Mouse (Mus musculus): ENCODE measurements at regions not wholly inside any gene's neighbourhood (a gene's known extent, or its start where the extent isn't known, plus 50 kb on each side); places are given as distances from the start of the nearest gene placed in this dataset.

DNA sequence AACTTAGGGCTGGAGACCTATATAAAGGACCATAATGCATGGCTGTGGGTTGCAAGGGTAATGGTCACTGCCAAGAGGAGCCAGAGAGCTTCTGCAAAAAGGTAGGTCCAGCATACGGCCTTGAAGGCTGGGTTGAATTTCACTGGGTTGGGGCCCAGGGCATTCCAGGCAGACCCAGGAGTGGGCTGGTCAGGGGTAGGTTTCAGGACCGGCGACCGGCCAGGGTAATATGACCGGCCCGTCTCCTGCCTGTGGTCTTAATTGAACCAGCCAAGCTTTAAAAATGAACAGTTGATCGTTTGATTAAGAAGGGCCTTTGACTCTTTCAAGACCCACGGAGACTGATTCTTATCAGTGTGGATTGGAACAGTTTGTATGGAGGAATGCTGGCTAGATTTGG is 171.9 kb downstream of the Emx2 start:
- H3K9ac ChIP-seq (ENCODE audit: low read length) = no peak overlapping the region
- H3K36me3 ChIP-seq (ENCODE audit: control insufficient read depth, insufficient read depth, low read length) = no peaks in the 10 kb centered on the region
- H3K4me3 ChIP-seq (ENCODE audit: low read depth, low read length) = no peak overlapping the region
- no peak overlapping the region for H3K4me2 ChIP-seq (replicated peaks; ENCODE audit: low read depth)
- H3K9me3 ChIP-seq (ENCODE audit: control insufficient read depth, low read length) = no peaks in the 10 kb centered on the region
- no peaks in the 10 kb centered on the region for H3K4me1 ChIP-seq (replicated peaks; ENCODE audit: control insufficient read depth, insufficient read depth)
- no peak overlapping the region for H3K27ac ChIP-seq (replicated peaks)
- WGBS = 80% methylated on average over 8 of the region's 8 CpGs
- DNase-seq (ENCODE audit: low spot score) = no peak
- ATAC-seq (ENCODE audit: low FRiP score, low TSS enrichment) = no peak
- no peaks in the 10 kb centered on the region for H3K27me3 ChIP-seq (ENCODE audit: control insufficient read depth, insufficient read depth, low read length)
- TF ChIP-seq EP300 (optimal IDR thresholded peaks at IDR 0.05) = no peak
- TF ChIP-seq CTCF (IDR thresholded peaks at IDR 0.05; ENCODE audit: low read depth) = no peak

DNA sequence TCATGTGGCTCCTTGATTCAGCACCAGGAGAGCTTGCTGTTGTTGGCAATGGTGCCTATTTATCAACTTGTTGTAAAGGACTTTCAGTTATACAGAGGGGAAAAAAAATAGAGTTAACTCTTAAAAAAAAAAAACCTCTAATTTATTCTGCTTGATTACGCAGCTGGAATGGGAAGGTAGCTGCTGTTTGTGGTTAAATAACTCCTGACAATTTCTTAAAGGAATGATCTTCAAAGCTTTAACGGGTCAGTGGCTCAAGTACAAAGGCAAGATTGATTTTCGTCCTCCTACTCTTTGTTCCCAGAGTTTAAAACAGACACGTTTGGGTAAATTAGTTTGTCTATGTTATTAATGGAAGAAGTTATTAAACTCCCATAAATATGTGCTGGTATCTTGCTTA is 172.5 kb downstream of the Emx2 start:
- no peaks in the 10 kb centered on the region for H3K4me1 ChIP-seq (replicated peaks; ENCODE audit: control insufficient read depth, insufficient read depth)
- 46% methylated on average over 4 of the region's 4 CpGs for WGBS
- H3K4me2 ChIP-seq (replicated peaks; ENCODE audit: low read depth) = no peak overlapping the region
- TF ChIP-seq EP300 (optimal IDR thresholded peaks at IDR 0.05) (no peak), CTCF (IDR thresholded peaks at IDR 0.05; ENCODE audit: low read depth) (no peak)
- H3K9ac ChIP-seq (ENCODE audit: low read length) = no peak overlapping the region
- no peak overlapping the region for H3K4me3 ChIP-seq (ENCODE audit: low read depth, low read length)
- DNase-seq (ENCODE audit: low spot score) = no peak
- no peaks in the 10 kb centered on the region for H3K36me3 ChIP-seq (ENCODE audit: control insufficient read depth, insufficient read depth, low read length)
- H3K27ac ChIP-seq (replicated peaks) = no peak overlapping the region
- no peaks in the 10 kb centered on the region for H3K27me3 ChIP-seq (ENCODE audit: control insufficient read depth, insufficient read depth, low read length)
- H3K9me3 ChIP-seq (ENCODE audit: control insufficient read depth, low read length) = no peaks in the 10 kb centered on the region
- no peak for ATAC-seq (ENCODE audit: low FRiP score, low TSS enrichment)

DNA sequence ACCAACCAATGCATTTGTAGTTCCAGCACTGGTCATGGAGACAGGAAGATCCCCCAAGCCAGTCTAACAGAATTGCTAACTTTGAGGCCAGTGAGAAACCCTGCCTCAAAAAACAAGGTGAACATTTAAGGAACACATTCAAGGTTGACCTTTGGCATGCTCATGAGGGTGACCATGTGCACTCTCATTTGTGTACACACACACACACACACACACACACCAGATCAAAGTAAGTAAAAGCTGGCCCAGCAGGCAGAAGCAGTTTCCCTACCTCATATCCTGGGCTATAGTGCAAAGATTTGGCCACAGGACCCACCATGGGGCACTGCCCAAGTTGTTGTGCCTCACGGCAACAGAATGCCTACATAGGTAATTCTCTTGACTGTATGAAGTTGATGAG is 173.4 kb downstream of the Emx2 start:
- H3K4me2 ChIP-seq (replicated peaks; ENCODE audit: low read depth) = no peak overlapping the region
- ATAC-seq (ENCODE audit: low FRiP score, low TSS enrichment) = no peak
- no peak overlapping the region for H3K27ac ChIP-seq (replicated peaks)

DNA sequence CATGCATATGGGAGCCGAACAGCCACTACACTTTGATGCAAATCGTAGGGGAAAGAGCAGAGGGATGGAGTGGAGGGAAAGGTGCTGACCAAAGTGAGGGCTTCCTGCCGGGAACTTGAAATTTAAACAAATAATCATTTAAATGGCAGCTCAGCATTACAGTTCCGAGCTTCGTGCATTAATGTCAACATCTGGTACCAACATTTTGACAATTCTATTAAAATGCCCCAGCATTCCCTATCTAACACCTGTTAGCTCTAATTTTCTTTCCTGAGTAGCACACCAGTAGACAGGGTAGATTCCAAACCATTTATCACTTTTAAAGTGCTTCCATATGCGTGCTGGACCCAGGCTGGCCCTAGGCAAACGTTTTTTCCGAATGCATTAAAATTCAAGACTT is 178.1 kb downstream of the Emx2 start:
- Histone ChIP-seq H3K36me3 (ENCODE audit: control insufficient read depth, insufficient read depth, low read length) (no peaks in the 10 kb centered on the region), H3K9me3 (ENCODE audit: control insufficient read depth, low read length) (no peaks in the 10 kb centered on the region), H3K27me3 (ENCODE audit: control insufficient read depth, insufficient read depth, low read length) (no peaks in the 10 kb centered on the region), H3K27ac (replicated peaks) (no peak overlapping the region), H3K4me1 (replicated peaks; ENCODE audit: control insufficient read depth, insufficient read depth) (no peaks in the 10 kb centered on the region), H3K4me2 (replicated peaks; ENCODE audit: low read depth) (no peak overlapping the region), H3K4me3 (ENCODE audit: low read depth, low read length) (no peak overlapping the region), H3K9ac (ENCODE audit: low read length) (no peak overlapping the region)
- DNase-seq (ENCODE audit: low spot score) (no peak), ATAC-seq (ENCODE audit: low FRiP score, low TSS enrichment) (no peak)
- WGBS = 41% methylated on average over 8 of the region's 8 CpGs
- TF ChIP-seq EP300 (optimal IDR thresholded peaks at IDR 0.05) (no peak), CTCF (IDR thresholded peaks at IDR 0.05; ENCODE audit: low read depth) (no peak)

More for the DNA sequence above, 173.4 kb downstream of the Emx2 start:
- no peak for DNase-seq (ENCODE audit: low spot score)
- TF ChIP-seq CTCF (IDR thresholded peaks at IDR 0.05; ENCODE audit: low read depth) (no peak), EP300 (optimal IDR thresholded peaks at IDR 0.05) (no peak)
- Histone ChIP-seq H3K9me3 (ENCODE audit: control insufficient read depth, low read length) (no peaks in the 10 kb centered on the region), H3K9ac (ENCODE audit: low read length) (no peak overlapping the region), H3K36me3 (ENCODE audit: control insufficient read depth, insufficient read depth, low read length) (no peaks in the 10 kb centered on the region), H3K4me3 (ENCODE audit: low read depth, low read length) (no peak overlapping the region), H3K4me1 (replicated peaks; ENCODE audit: control insufficient read depth, insufficient read depth) (no peaks in the 10 kb centered on the region), H3K27me3 (ENCODE audit: control insufficient read depth, insufficient read depth, low read length) (no peaks in the 10 kb centered on the region)
- 84% methylated on average over 1 of the region's 1 CpGs for WGBS

GRCm38 (mm10) chr19:59642606-59643005 is 184.4 kb downstream of the Emx2 start:
- Histone ChIP-seq H3K4me1 (replicated peaks; ENCODE audit: control insufficient read depth, insufficient read depth) (no peaks in the 10 kb centered on the region), H3K4me3 (ENCODE audit: low read depth, low read length) (no peak overlapping the region), H3K9me3 (ENCODE audit: control insufficient read depth, low read length) (no peaks in the 10 kb centered on the region), H3K27ac (replicated peaks) (no peak overlapping the region), H3K4me2 (replicated peaks; ENCODE audit: low read depth) (no peak overlapping the region), H3K27me3 (ENCODE audit: control insufficient read depth, insufficient read depth, low read length) (no peaks in the 10 kb centered on the region), H3K36me3 (ENCODE audit: control insufficient read depth, insufficient read depth, low read length) (no peaks in the 10 kb centered on the region), H3K9ac (ENCODE audit: low read length) (no peak overlapping the region)
- no peak for DNase-seq (ENCODE audit: low spot score)
- ATAC-seq (ENCODE audit: low FRiP score, low TSS enrichment) = no peak
- 79% methylated on average over 3 of the region's 3 CpGs for WGBS
- no peak for TF ChIP-seq CTCF (IDR thresholded peaks at IDR 0.05; ENCODE audit: low read depth)
- TF ChIP-seq EP300 (optimal IDR thresholded peaks at IDR 0.05) = no peak

DNA sequence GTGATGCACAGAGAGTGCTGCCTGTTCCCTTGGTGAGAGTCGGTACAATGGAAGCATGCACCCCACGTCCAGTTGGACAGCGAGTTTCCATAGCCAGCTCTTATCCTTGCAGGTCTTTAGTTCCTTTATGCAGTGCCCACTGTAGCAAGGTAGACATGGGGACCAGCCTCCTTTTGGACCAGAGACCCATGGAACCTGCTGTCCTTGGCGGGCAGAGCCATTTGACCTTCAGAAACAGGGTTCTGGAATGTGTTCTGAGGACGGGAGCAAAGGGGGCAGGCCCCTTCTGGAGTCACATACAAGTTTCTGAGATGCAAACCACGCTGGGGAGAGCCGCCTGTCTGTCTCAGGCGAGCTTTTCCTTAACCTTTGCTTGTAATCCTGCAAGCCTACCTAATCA is 188.1 kb downstream of the Emx2 start:
- no peak for ATAC-seq (ENCODE audit: low FRiP score, low TSS enrichment)
- H3K4me3 ChIP-seq (ENCODE audit: low read depth, low read length) = no peak overlapping the region
- WGBS = 80% methylated on average over 8 of the region's 8 CpGs

More for the DNA sequence above, 188.1 kb downstream of the Emx2 start:
- Histone ChIP-seq H3K27ac (replicated peaks) (no peak overlapping the region), H3K36me3 (ENCODE audit: control insufficient read depth, insufficient read depth, low read length) (no peaks in the 10 kb centered on the region), H3K4me2 (replicated peaks; ENCODE audit: low read depth) (no peak overlapping the region), H3K9ac (ENCODE audit: low read length) (no peak overlapping the region), H3K27me3 (ENCODE audit: control insufficient read depth, insufficient read depth, low read length) (no peaks in the 10 kb centered on the region), H3K9me3 (ENCODE audit: control insufficient read depth, low read length) (no peaks in the 10 kb centered on the region), H3K4me1 (replicated peaks; ENCODE audit: control insufficient read depth, insufficient read depth) (no peaks in the 10 kb centered on the region)
- no peak for DNase-seq (ENCODE audit: low spot score)
- TF ChIP-seq CTCF (IDR thresholded peaks at IDR 0.05; ENCODE audit: low read depth) = no peak

Data from stomach, postnatal 0 days (tissue).